21 mouse cellular contexts compared by ENCODE assay signal in genomic region chr19:29797371-29797770, GRCm38 (mm10). TPM values are rescaled to one million over a fixed set of nuclear protein-coding genes. Genes with fewer than 3 reads are reported as not detected.
A peak's percentile ranks its signal among the peaks of the same experiment; 100 is the strongest.
DNase-seq lines count a peak whose midpoint lies in the region; ATAC-seq and TF ChIP-seq lines count a peak whose summit lies in the region.
"Had no signal": no experiment of that assay in that cellular context is flagged by ENCODE, and none has a peak within 500 bp of the region (broad histone marks: within the 10 kb centered on the region; RNA-seq: fewer than 3 reads in every experiment).

No protein-coding gene starts in this region.

- no peak overlapping the region for H3K4me2 ChIP-seq in liver, embryonic 12.5 days
- H3K4me2 ChIP-seq in liver, embryonic 11.5 days: no peak overlapping the region
- no peak overlapping the region for H3K4me2 ChIP-seq in stomach, postnatal 0 days (replicated peaks; ENCODE audit: low read depth)
- H3K4me2 ChIP-seq: embryonic facial prominence, embryonic 12.5 days; forebrain, embryonic 12.5 days had no signal

- no peak for TF ChIP-seq EP300 in stomach, postnatal 0 days (optimal IDR thresholded peaks at IDR 0.05)

- H3K27ac ChIP-seq in liver, embryonic 12.5 days: no peak overlapping the region
- H3K27ac ChIP-seq in liver, embryonic 11.5 days (ENCODE audit: low read depth, low read length): no peak overlapping the region
- no peak overlapping the region for H3K27ac ChIP-seq in stomach, postnatal 0 days (replicated peaks)
- H3K27ac ChIP-seq: embryonic facial prominence, embryonic 10.5 days; embryonic facial prominence, embryonic 12.5 days; forebrain, embryonic 10.5 days; forebrain, embryonic 12.5 days had no signal

- no peak overlapping the region for H3K9ac ChIP-seq in liver, embryonic 12.5 days
- H3K9ac ChIP-seq in liver, embryonic 11.5 days (ENCODE audit: low read depth, low read length): no peak overlapping the region
- H3K9ac ChIP-seq in stomach, postnatal 0 days (ENCODE audit: low read length): no peak overlapping the region
- H3K9ac ChIP-seq: embryonic facial prominence, embryonic 12.5 days; forebrain, embryonic 12.5 days had no signal

- H3K4me3 ChIP-seq in liver, embryonic 12.5 days: no peak overlapping the region
- no peak overlapping the region for H3K4me3 ChIP-seq in liver, embryonic 11.5 days (ENCODE audit: low read depth, low read length)
- H3K4me3 ChIP-seq in stomach, postnatal 0 days (ENCODE audit: low read depth, low read length): no peak overlapping the region
- H3K4me3 ChIP-seq: embryonic facial prominence, embryonic 10.5 days; embryonic facial prominence, embryonic 12.5 days; forebrain, embryonic 10.5 days; forebrain, embryonic 12.5 days had no signal

- ATAC-seq in liver, embryonic 12.5 days: peak; percentile 79
- ATAC-seq in liver, embryonic 11.5 days (replicated peaks; ENCODE audit: low FRiP score): no peak
- ATAC-seq in stomach, postnatal 0 days (ENCODE audit: low FRiP score, low TSS enrichment): peak; percentile 21; the same call in 1 of the 2 replicates
- ATAC-seq: forebrain, embryonic 14.5 days; forebrain, embryonic 16.5 days had no signal

- peaks cover 26% of the 10 kb centered on the region for H3K4me1 ChIP-seq in liver, embryonic 12.5 days
- H3K4me1 ChIP-seq in liver, embryonic 11.5 days (replicated peaks; ENCODE audit: control insufficient read depth, insufficient read depth, low read length): peaks cover 3% of the 10 kb centered on the region
- no peaks in the 10 kb centered on the region for H3K4me1 ChIP-seq in stomach, postnatal 0 days (replicated peaks; ENCODE audit: control insufficient read depth, insufficient read depth)
- H3K4me1 ChIP-seq: embryonic facial prominence, embryonic 12.5 days; forebrain, embryonic 10.5 days had no signal

- 0 out of 2 replicates have a peak, but pooled peaks cover 3% of the 10 kb centered on the region for H3K36me3 ChIP-seq in liver, embryonic 12.5 days
- H3K36me3 ChIP-seq in liver, embryonic 11.5 days (ENCODE audit: control insufficient read depth, insufficient read depth, low read length): no peaks in the 10 kb centered on the region
- no peaks in the 10 kb centered on the region for H3K36me3 ChIP-seq in stomach, postnatal 0 days (ENCODE audit: control insufficient read depth, insufficient read depth, low read length)
- H3K36me3 ChIP-seq: embryonic facial prominence, embryonic 12.5 days; forebrain, embryonic 12.5 days had no signal

- H3K9me3 ChIP-seq in liver, embryonic 12.5 days (replicated peaks): no peaks in the 10 kb centered on the region
- H3K9me3 ChIP-seq in liver, embryonic 11.5 days (ENCODE audit: control insufficient read depth, low read length): no peaks in the 10 kb centered on the region
- no peaks in the 10 kb centered on the region for H3K9me3 ChIP-seq in stomach, postnatal 0 days (ENCODE audit: control insufficient read depth, low read length)
- H3K9me3 ChIP-seq: embryonic facial prominence, embryonic 10.5 days; embryonic facial prominence, embryonic 12.5 days; forebrain, embryonic 10.5 days; forebrain, embryonic 12.5 days had no signal

- WGBS in liver, embryonic 12.5 days (ENCODE audit: insufficient replicate concordance): 73% methylated on average over 3 of the region's 3 CpGs
- 92% methylated on average over 3 of the region's 3 CpGs for WGBS in liver, embryonic 11.5 days
- 57% methylated on average over 3 of the region's 3 CpGs for WGBS in stomach, postnatal 0 days

- TF ChIP-seq CTCF in stomach, postnatal 0 days (IDR thresholded peaks at IDR 0.05; ENCODE audit: low read depth): no peak

- DNase-seq in liver, embryonic 11.5 days (ENCODE audit: low spot score): no peak
- peak; percentile 54 for DNase-seq in c-Kit-positive CD71-positive TER-119-negative erythroid progenitor cells, embryonic 14.5 days (ENCODE audit: low read depth)
- DNase-seq in c-Kit-positive CD71-positive TER-119-positive erythroid progenitor cells, embryonic 14.5 days (ENCODE audit: low spot score): peak; percentile 56
- no peak for DNase-seq in stomach, postnatal 0 days (ENCODE audit: low spot score)
- DNase-seq in cerebellum, postnatal 25 days: no peak
- DNase-seq in thymus, postnatal 0 days (ENCODE audit: low spot score): no peak
- DNase-seq: adrenal gland, adult 2 months; adrenal gland, postnatal 10 days; adrenal gland, postnatal 25 days; cerebellum, adult 11 months; cerebellum, adult 18-20 months; cerebellum, adult 8-10 months; cerebellum, adult 9-11 months; cerebellum, postnatal 14 days had no signal

- H3K27me3 ChIP-seq in liver, embryonic 12.5 days (replicated peaks): no peaks in the 10 kb centered on the region
- H3K27me3 ChIP-seq in liver, embryonic 11.5 days (replicated peaks; ENCODE audit: control insufficient read depth, insufficient read depth, low read length): no peaks in the 10 kb centered on the region
- H3K27me3 ChIP-seq in stomach, postnatal 0 days (ENCODE audit: control insufficient read depth, insufficient read depth, low read length): no peaks in the 10 kb centered on the region
- H3K27me3 ChIP-seq: embryonic facial prominence, embryonic 12.5 days; forebrain, embryonic 12.5 days had no signal

RNA-seq across cellular contexts. Expression of gene 9930021J03Rik, which starts 8.4 kb away (rescaled TPM):
- polyA plus RNA-seq in liver, embryonic 12.5 days (2016; fragmentation: Nextera tagmentation; extraction: Ambion mirVana): 2.2 and 2.4 TPM in 2 replicates
- 4.0 and 5.2 TPM in 2 replicates for polyA plus RNA-seq in liver, embryonic 11.5 days (2014; fragmentation: Nextera tagmentation; extraction: Ambion mirVana)
- polyA plus RNA-seq in stomach, postnatal 0 days (2015; fragmentation: Nextera tagmentation; extraction: Ambion mirVana): 2.8 and 3.0 TPM in 2 replicates
- 4.2 and 5.4 TPM in 2 replicates for polyA plus RNA-seq in thymus, postnatal 0 days (2015; fragmentation: Nextera tagmentation; extraction: Ambion mirVana)

RNA-seq across cellular contexts. Expression of gene Ranbp6, which starts 15.4 kb away (rescaled TPM):
- 9.7 and 9.9 TPM in 2 replicates for polyA plus RNA-seq in liver, embryonic 12.5 days (2016; fragmentation: Nextera tagmentation; extraction: Ambion mirVana)
- 14.9 and 16.2 TPM in 2 replicates for polyA plus RNA-seq in liver, embryonic 11.5 days (2014; fragmentation: Nextera tagmentation; extraction: Ambion mirVana)
- polyA plus RNA-seq in stomach, postnatal 0 days (2015; fragmentation: Nextera tagmentation; extraction: Ambion mirVana): 7.4 and 7.8 TPM in 2 replicates
- 16.9 and 17.8 TPM in 2 replicates for polyA plus RNA-seq in thymus, postnatal 0 days (2015; fragmentation: Nextera tagmentation; extraction: Ambion mirVana)

Comparison
In these comparisons a context has a peak if more than half of its experiments do, and no peak if none do; other contexts are left out.
1. DNase-seq: peak in c-Kit-positive CD71-positive TER-119-negative erythroid progenitor cells, embryonic 14.5 days (single experiment) and c-Kit-positive CD71-positive TER-119-positive erythroid progenitor cells, embryonic 14.5 days (single experiment); none in liver, embryonic 11.5 days (single experiment), stomach, postnatal 0 days (single experiment), cerebellum, postnatal 25 days (0 of 2) and thymus, postnatal 0 days (single experiment).